Comparison of ENCODE assay signal across 11 mouse cellular contexts in genomic region chr5:65678826-65679225, GRCm38 (mm10). TPM values are rescaled to one million over a fixed set of nuclear protein-coding genes. Genes with fewer than 3 reads are reported as not detected.
DNase-seq lines count a peak whose midpoint lies in the region; ATAC-seq lines count a peak whose summit lies in the region.
"Had no signal": no experiment of that assay in that cellular context is flagged by ENCODE, and none has a peak within 500 bp of the region (broad histone marks: within the 10 kb centered on the region; RNA-seq: fewer than 3 reads in every experiment).

No protein-coding gene starts in this region.

- no peaks in the 10 kb centered on the region for H3K9me3 ChIP-seq in heart, embryonic 14.5 days (ENCODE audit: control insufficient read depth, low read length)
- H3K9me3 ChIP-seq: liver, embryonic 13.5 days; stomach, embryonic 15.5 days had no signal

- peak overlapping the region; percentile 27 to 38; a peak in 3 of 4 replicates for H3K27ac ChIP-seq in heart, embryonic 14.5 days (replicated peaks in 1 of 2; ENCODE audit: control insufficient read depth in 1 of 2, insufficient read depth in 1 of 2, low read depth in 2 of 2, low read length in 2 of 2)
- H3K27ac ChIP-seq: liver, embryonic 13.5 days; stomach, embryonic 15.5 days had no signal

- H3K4me2 ChIP-seq in heart, embryonic 14.5 days (ENCODE audit: low read length): no peak overlapping the region
- H3K4me2 ChIP-seq: liver, embryonic 13.5 days; stomach, embryonic 15.5 days had no signal

- no peak overlapping the region for H3K9ac ChIP-seq in heart, embryonic 14.5 days (ENCODE audit: low read length)
- H3K9ac ChIP-seq: liver, embryonic 13.5 days; stomach, embryonic 15.5 days had no signal

- WGBS in heart, embryonic 14.5 days: 58% methylated on average over 5 of the region's 5 CpGs

- peaks cover 3 to 4% of the 10 kb centered on the region in 2 experiments; a peak in 2 of 4 replicates for H3K4me1 ChIP-seq in heart, embryonic 14.5 days (ENCODE audit: control insufficient read depth in 2 of 2, insufficient read depth in 2 of 2, low read length in 2 of 2)
- H3K4me1 ChIP-seq: stomach, embryonic 15.5 days had no signal

- H3K4me3 ChIP-seq in heart, embryonic 14.5 days (ENCODE audit: control insufficient read depth in 1 of 2, insufficient read depth in 1 of 2, low read depth in 1 of 2, low read length in 2 of 2): no peak overlapping the region
- H3K4me3 ChIP-seq: erythroblast, embryonic 14.5 days; liver, embryonic 13.5 days; stomach, embryonic 15.5 days had no signal

- peak; percentile 19 for DNase-seq in layer of hippocampus, adult 9-11 months
- DNase-seq in layer of hippocampus, adult 8-10 months (ENCODE audit: low spot score in 2 of 2): no peak
- DNase-seq in ES-CJ7 (ENCODE audit: low read depth, low spot score) (peak; percentile 24), adipocyte (ENCODE audit: low spot score) (peak; percentile 75)
- no peak for DNase-seq in cerebellum, postnatal 36 days
- no peak for DNase-seq in spleen, adult 12 weeks (ENCODE audit: low spot score)
- DNase-seq: kidney, adult 2 months; liver, embryonic 13.5 days had no signal

- no peak for ATAC-seq in heart, embryonic 14.5 days (ENCODE audit: insufficient number of reproducible peaks, insufficient read depth, low FRiP score, low read depth)

- no peaks in the 10 kb centered on the region for H3K27me3 ChIP-seq in heart, embryonic 14.5 days (ENCODE audit: control insufficient read depth, insufficient read depth, low read length)
- H3K27me3 ChIP-seq: liver, embryonic 13.5 days; stomach, embryonic 15.5 days had no signal

- peaks cover 18% of the 10 kb centered on the region for H3K36me3 ChIP-seq in heart, embryonic 14.5 days (ENCODE audit: control insufficient read depth, insufficient read depth, low read length)

RNA-seq across cellular contexts. Expression of gene Pds5a, which starts 19.2 kb away (rescaled TPM):
- total RNA-seq in layer of hippocampus, adult 8-10 months (2022): 100 to 1,000 TPM in 1 of 4 experiments, 10 to 100 TPM in 3; 77.7 to 101 (median 85.5) TPM
- polyA plus RNA-seq in heart, embryonic 14.5 days (2014; fragmentation: Nextera tagmentation; extraction: Ambion mirVana): 55.1 and 56.1 TPM in 2 replicates

Comparison
In these comparisons a context has a peak if more than half of its experiments do, and no peak if none do; other contexts are left out.
1. DNase-seq: peak in layer of hippocampus, adult 9-11 months (single experiment), ES-CJ7 (single experiment) and adipocyte (single experiment); none in layer of hippocampus, adult 8-10 months (0 of 2), cerebellum, postnatal 36 days (0 of 2) and spleen, adult 12 weeks (single experiment).